Mouse (Mus musculus): ENCODE results near the gene Tnfrsf11a. TPM values are rescaled to one million over a fixed set of nuclear protein-coding genes. Genes with fewer than 3 reads are reported as not detected.
"Not testable (repeated sequence)": the region's sequence is repeated elsewhere in the genome, so short reads cannot be mapped to it uniquely, and the experiment has no call there.

Tnfrsf11a gene
- polyA plus RNA-seq, 1 experiment from 2014 or later: 0.36 TPM

- no peak overlapping the region for H3K27ac ChIP-seq
- H3K36me3 ChIP-seq (replicated peaks): no peaks in the 10 kb centered on the region
- no peaks in the 10 kb centered on the region for H3K4me1 ChIP-seq
- ATAC-seq (ENCODE audit: low FRiP score): no peak
- no peak overlapping the region for H3K4me2 ChIP-seq
- H3K9ac ChIP-seq: no peak overlapping the region
- H3K4me3 ChIP-seq (replicated peaks): no peak overlapping the region
- no peaks in the 10 kb centered on the region for H3K9me3 ChIP-seq
- no peaks in the 10 kb centered on the region for H3K27me3 ChIP-seq
- 88% methylated on average over 6 of the region's 6 CpGs for whole genome bisulfite sequencing
Observed at GRCm38 (mm10) chr1:105794670-105795069, 14.2 kb downstream of the Tnfrsf11a start.

GRCm38 (mm10) chr1:105795705-105796104 is 15.2 kb downstream of the Tnfrsf11a start:
- no peak overlapping the region for H3K4me3 ChIP-seq (replicated peaks)
- no peak overlapping the region for H3K9ac ChIP-seq
- no peak overlapping the region for H3K27ac ChIP-seq
- no peaks in the 10 kb centered on the region for H3K36me3 ChIP-seq (replicated peaks)
- H3K9me3 ChIP-seq: no peaks in the 10 kb centered on the region
- H3K4me2 ChIP-seq: no peak overlapping the region
- H3K4me1 ChIP-seq: no peaks in the 10 kb centered on the region
- 85% methylated on average over 4 of the region's 4 CpGs for WGBS
- no peak for ATAC-seq (ENCODE audit: low FRiP score)
- no peaks in the 10 kb centered on the region for H3K27me3 ChIP-seq

GRCm38 (mm10) chr1:105800570-105800969 is 20.1 kb downstream of the Tnfrsf11a start:
- H3K4me1 ChIP-seq: no peaks in the 10 kb centered on the region
- H3K36me3 ChIP-seq (replicated peaks): no peaks in the 10 kb centered on the region
- no peaks in the 10 kb centered on the region for H3K27me3 ChIP-seq
- H3K27ac ChIP-seq: no peak overlapping the region
- no peaks in the 10 kb centered on the region for H3K9me3 ChIP-seq
- no peak overlapping the region for H3K9ac ChIP-seq
- 85% methylated on average over 6 of the region's 6 CpGs for WGBS
- H3K4me3 ChIP-seq (replicated peaks): no peak overlapping the region
- H3K4me2 ChIP-seq: no peak overlapping the region
- ATAC-seq (ENCODE audit: low FRiP score): no peak

DNA sequence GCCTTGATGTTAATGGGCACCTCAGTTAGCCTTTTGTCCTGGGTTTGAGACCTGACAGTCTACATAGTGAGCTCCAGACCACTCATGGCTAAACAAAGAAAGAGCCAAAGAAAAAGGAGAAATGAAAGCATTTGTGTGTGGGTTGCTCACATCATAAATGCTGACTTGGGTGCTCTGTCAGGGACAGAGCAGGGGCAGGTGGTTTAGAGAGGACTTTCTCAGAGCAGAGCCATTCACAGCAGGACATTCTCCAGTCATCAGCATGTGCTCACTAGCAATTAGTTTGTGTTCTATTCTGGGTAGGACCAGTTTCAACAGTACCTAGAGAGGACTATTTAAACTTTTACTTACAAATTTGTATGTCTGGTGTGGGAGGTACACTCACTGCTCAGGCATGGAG is 20.7 kb downstream of the Tnfrsf11a start:
- Histone ChIP-seq H3K36me3 (replicated peaks) (no peaks in the 10 kb centered on the region), H3K9me3 (no peaks in the 10 kb centered on the region), H3K4me2 (no peak overlapping the region), H3K27me3 (no peaks in the 10 kb centered on the region), H3K4me1 (no peaks in the 10 kb centered on the region), H3K9ac (no peak overlapping the region), H3K27ac (no peak overlapping the region), H3K4me3 (replicated peaks) (no peak overlapping the region)
- no peak for ATAC-seq (ENCODE audit: low FRiP score)

- Histone ChIP-seq H3K9ac (no peak overlapping the region), H3K4me3 (replicated peaks) (no peak overlapping the region), H3K27me3 (no peaks in the 10 kb centered on the region), H3K4me2 (no peak overlapping the region), H3K27ac (no peak overlapping the region), H3K9me3 (no peaks in the 10 kb centered on the region), H3K36me3 (replicated peaks) (no peaks in the 10 kb centered on the region), H3K4me1 (no peaks in the 10 kb centered on the region)
- 81% methylated on average over 6 of the region's 6 CpGs for WGBS
- no peak for ATAC-seq (ENCODE audit: low FRiP score)
Observed at GRCm38 (mm10) chr1:105802941-105803340, 22.4 kb downstream of the Tnfrsf11a start.

DNA sequence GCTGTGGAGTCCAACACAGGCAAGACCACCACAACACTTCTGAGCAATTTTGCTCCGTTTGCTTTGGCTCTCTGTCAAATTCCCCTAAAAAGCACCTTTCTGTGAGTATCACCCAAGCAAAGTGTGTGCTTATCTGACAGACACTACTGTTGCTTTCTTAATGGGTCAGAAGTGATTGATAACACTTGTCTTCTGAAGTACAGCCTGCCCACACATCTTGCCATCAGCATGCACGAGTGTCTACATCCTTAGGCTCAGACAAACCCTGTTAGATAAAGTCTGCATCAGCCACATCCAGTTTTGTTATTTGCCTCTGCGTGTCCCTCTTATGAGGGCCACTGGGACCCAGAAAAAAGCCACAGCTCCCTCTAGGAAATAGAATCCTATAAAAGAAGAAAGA is 23.8 kb downstream of the Tnfrsf11a start:
- Histone ChIP-seq H3K27ac (no peak overlapping the region), H3K9ac (no peak overlapping the region), H3K9me3 (no peaks in the 10 kb centered on the region), H3K4me1 (no peaks in the 10 kb centered on the region), H3K36me3 (replicated peaks) (no peaks in the 10 kb centered on the region), H3K27me3 (no peaks in the 10 kb centered on the region), H3K4me3 (replicated peaks) (no peak overlapping the region), H3K4me2 (no peak overlapping the region)
- no peak for ATAC-seq (ENCODE audit: low FRiP score)
- 89% methylated on average over 3 of the region's 3 CpGs for WGBS

DNA sequence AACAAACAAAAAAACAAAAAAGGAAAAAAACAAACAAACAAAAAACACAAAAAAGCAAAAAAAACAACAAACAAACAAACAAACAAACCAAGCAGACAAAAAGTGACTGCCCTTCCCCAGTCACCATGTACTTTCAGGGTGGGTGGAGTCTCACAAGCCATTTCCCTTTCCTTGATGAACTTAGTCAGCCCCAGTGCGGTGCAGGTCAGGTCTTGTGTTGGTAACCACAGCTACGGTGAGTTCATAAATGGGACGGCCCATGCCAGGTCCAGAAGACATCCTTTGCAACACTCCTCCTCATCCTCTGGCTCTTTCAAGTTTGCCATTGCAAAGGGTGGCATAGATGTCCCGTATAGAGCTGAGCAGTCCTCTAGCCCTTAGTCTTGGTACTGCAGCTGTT is 25.0 kb downstream of the Tnfrsf11a start:
- no peaks in the 10 kb centered on the region for H3K4me1 ChIP-seq
- H3K9me3 ChIP-seq: no peaks in the 10 kb centered on the region
- H3K36me3 ChIP-seq (replicated peaks): no peaks in the 10 kb centered on the region
- no peak overlapping the region for H3K9ac ChIP-seq
- H3K27ac ChIP-seq: no peak overlapping the region
- H3K27me3 ChIP-seq: no peaks in the 10 kb centered on the region
- H3K4me3 ChIP-seq (replicated peaks): no peak overlapping the region
- no peak for ATAC-seq (ENCODE audit: low FRiP score)
- no peak overlapping the region for H3K4me2 ChIP-seq
- WGBS: 88% methylated on average over 4 of the region's 4 CpGs

GRCm38 (mm10) chr1:105807028-105807722 is 26.7 kb downstream of the Tnfrsf11a start:
- no peak overlapping the region for H3K9ac ChIP-seq
- H3K9me3 ChIP-seq: no peaks in the 10 kb centered on the region
- no peak for ATAC-seq (ENCODE audit: low FRiP score)
- no peak overlapping the region for H3K4me2 ChIP-seq
- H3K27me3 ChIP-seq: no peaks in the 10 kb centered on the region
- 92% methylated on average over 10 of the region's 10 CpGs for WGBS
- H3K4me3 ChIP-seq (replicated peaks): no peak overlapping the region
- no peaks in the 10 kb centered on the region for H3K36me3 ChIP-seq (replicated peaks)
- H3K27ac ChIP-seq: no peak overlapping the region
- H3K4me1 ChIP-seq: no peaks in the 10 kb centered on the region

DNA sequence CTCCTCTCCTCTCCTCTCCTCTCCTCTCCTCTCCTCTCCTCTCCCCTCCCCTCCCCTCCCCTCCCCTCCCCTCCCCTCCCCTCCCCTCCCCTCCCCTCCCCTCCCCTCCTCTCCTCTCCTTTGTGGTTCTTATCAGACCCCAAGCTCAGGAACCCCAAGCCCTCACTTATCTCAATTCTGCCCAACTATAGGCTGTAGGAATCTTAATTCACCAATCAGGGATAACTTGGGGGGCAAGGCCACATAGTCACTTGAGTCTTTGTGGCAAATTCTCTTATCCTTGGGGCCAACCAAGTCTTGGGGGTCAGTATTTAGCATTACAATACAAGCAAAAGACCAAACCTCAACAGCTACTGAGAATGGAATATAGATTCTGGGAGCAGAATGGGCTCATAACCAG is 31.5 kb downstream of the Tnfrsf11a start:
- H3K4me3 ChIP-seq (replicated peaks); H3K27me3 ChIP-seq: not testable (repeated sequence)

GRCm38 (mm10) chr1:105812960-105813708 is 32.6 kb downstream of the Tnfrsf11a start:
- ATAC-seq (ENCODE audit: low FRiP score): no peak
- Histone ChIP-seq H3K27me3 (no peaks in the 10 kb centered on the region), H3K36me3 (replicated peaks) (no peaks in the 10 kb centered on the region), H3K4me3 (replicated peaks) (no peak overlapping the region), H3K4me2 (no peak overlapping the region), H3K4me1 (peaks cover 7% of the 10 kb centered on the region), H3K27ac (no peak overlapping the region), H3K9ac (no peak overlapping the region), H3K9me3 (no peaks in the 10 kb centered on the region)
- 85% methylated on average over 20 of the region's 20 CpGs for WGBS

More for the DNA sequence above, 31.5 kb downstream of the Tnfrsf11a start:
- not testable (repeated sequence) for H3K27ac ChIP-seq; H3K9me3 ChIP-seq; ATAC-seq (ENCODE audit: low FRiP score); H3K36me3 ChIP-seq (replicated peaks); H3K9ac ChIP-seq; H3K4me1 ChIP-seq; H3K4me2 ChIP-seq

DNA sequence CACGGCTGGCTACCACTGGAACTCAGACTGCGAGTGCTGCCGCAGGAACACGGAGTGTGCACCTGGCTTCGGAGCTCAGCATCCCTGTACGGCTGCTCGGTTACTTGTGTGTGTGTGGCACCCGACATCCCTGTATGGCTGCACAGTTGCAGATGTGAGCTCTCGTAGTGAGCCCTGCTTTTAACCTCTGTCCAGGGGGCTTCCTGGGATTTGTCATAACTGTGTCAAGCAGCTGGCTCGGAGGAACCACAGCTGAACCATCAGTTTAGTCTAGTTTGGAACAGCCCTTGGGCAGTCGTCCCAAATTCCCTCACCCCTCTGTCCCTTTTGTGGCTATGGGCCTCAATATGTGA is 33.2 kb downstream of the Tnfrsf11a start:
- WGBS: 82% methylated on average over 11 of the region's 11 CpGs
- ATAC-seq (ENCODE audit: low FRiP score): no peak

GRCm38 (mm10) chr1:105814402-105815270 is 34.1 kb downstream of the Tnfrsf11a start:
- 52% methylated on average over 14 of the region's 14 CpGs for WGBS
- no peaks in the 10 kb centered on the region for H3K27me3 ChIP-seq
- no peak overlapping the region for H3K9ac ChIP-seq
- H3K4me1 ChIP-seq: peaks cover 7% of the 10 kb centered on the region
- H3K36me3 ChIP-seq (replicated peaks): no peaks in the 10 kb centered on the region
- no peak overlapping the region for H3K4me2 ChIP-seq
- H3K9me3 ChIP-seq: no peaks in the 10 kb centered on the region
- H3K4me3 ChIP-seq (replicated peaks): no peak overlapping the region
- no peak overlapping the region for H3K27ac ChIP-seq
- no peak for ATAC-seq (ENCODE audit: low FRiP score)

More for the DNA sequence above, 33.2 kb downstream of the Tnfrsf11a start:
- H3K9me3 ChIP-seq: no peaks in the 10 kb centered on the region
- H3K4me2 ChIP-seq: no peak overlapping the region
- H3K9ac ChIP-seq: no peak overlapping the region
- H3K36me3 ChIP-seq (replicated peaks): no peaks in the 10 kb centered on the region
- peaks cover 7% of the 10 kb centered on the region for H3K4me1 ChIP-seq
- no peaks in the 10 kb centered on the region for H3K27me3 ChIP-seq
- no peak overlapping the region for H3K4me3 ChIP-seq (replicated peaks)
- no peak overlapping the region for H3K27ac ChIP-seq

Data from forebrain, embryonic 12.5 days (tissue).